Mouse (Mus musculus) liver, adult 2 months (tissue): ENCODE results near the gene Fuom. TPM values are rescaled to one million over a fixed set of nuclear protein-coding genes. Genes with fewer than 3 reads are reported as not detected.

Experiments
- DNase-seq: peaks from one replicate; pipeline ENCODE4 v3.0.0-alpha.2; 2011; ENCODE audit warnings: low read depth, low spot score; ENCODE audit errors: extremely low read depth
- H3K27ac ChIP-seq: fragments of 200-500 bp; replicated peaks from 2 replicates; pipeline ENCODE4 v1.5.1; 2012; ENCODE audit warnings: low read depth, mild to moderate bottlenecking, control low read depth, inconsistent platforms, low read length; ENCODE audit not compliant: insufficient read depth
- H3K27me3 ChIP-seq: fragments of 200-500 bp; 2 replicates; pipeline ENCODE4 v1.6.1; 2012; ENCODE audit warnings: mild to moderate bottlenecking, moderate library complexity, low read length, inconsistent platforms; ENCODE audit not compliant: control insufficient read depth, insufficient read depth
- H3K36me3 ChIP-seq: fragments of 200-500 bp; 2 replicates; pipeline ENCODE4 v1.6.1; 2012; ENCODE audit warnings: low read length, inconsistent platforms; ENCODE audit not compliant: control insufficient read depth, insufficient read depth
- H3K4me1 ChIP-seq: fragments of 200-500 bp; 2 replicates; pipeline ENCODE4 v1.6.1; 2011; ENCODE audit warnings: low read length; ENCODE audit not compliant: control insufficient read depth, insufficient read depth
- H3K4me3 ChIP-seq: fragments of 200-500 bp; 2 replicates; pipeline ENCODE4 v1.5.1; 2011; ENCODE audit warnings: low read depth, mild to moderate bottlenecking, control low read depth, low read length, moderate library complexity; ENCODE audit not compliant: insufficient read depth
- H3K79me2 ChIP-seq: fragments of 200-500 bp; 2 replicates; pipeline ENCODE4 v1.6.1; 2012; ENCODE audit warnings: inconsistent platforms, mild to moderate bottlenecking, low read length, moderate library complexity; ENCODE audit not compliant: control insufficient read depth, insufficient read depth
- H3K9ac ChIP-seq: fragments of 200-500 bp; 2 replicates; pipeline ENCODE4 v1.6.1; 2012; ENCODE audit warnings: low read depth, mild to moderate bottlenecking, control low read depth, inconsistent platforms, low read length
- CTCF ChIP-seq: fragments of 200-500 bp; IDR thresholded peaks from 2 replicates; pipeline ENCODE4 v1.5.1; 2011; ENCODE audit warnings: low read depth, low read length, control low read depth
- POLR2A ChIP-seq: fragments of 200-500 bp; IDR thresholded peaks from 2 replicates; pipeline ENCODE4 v1.6.1; 2011; ENCODE audit warnings: low read length, control low read depth; ENCODE audit not compliant: insufficient read depth; ENCODE audit errors: extremely low read depth
- WGBS: fragments of 180-500 bp; shearing (Covaris S2); methylation state at CpG from one replicate; pipeline ENCODE4 v1.1.7; 2018; 5-methylcytosine and 5-hydroxymethylcytosine counted together
- polyA plus RNA-seq: library from polyadenylated mRNA; depleted of rRNA; stranded (reverse); fragments of >200 nt; gene quantifications from 2 replicates; pipeline ENCODE4 v1.2.3, GENCODE M21; 2012; rRNA removed
- total RNA-seq: library from RNA; depleted of rRNA; stranded (reverse); fragments of >200 nt; gene quantifications from 2 replicates; pipeline ENCODE4 v1.2.3, GENCODE M21; 2014; rRNA removed

Fuom gene
- total RNA-seq: 68.6 and 72.7 TPM in 2 replicates
- polyA plus RNA-seq: 63.0 and 77.5 TPM in 2 replicates

- H3K27ac ChIP-seq: peak within 1 kb of the TSS; percentile 77
- under 1% methylated on average over 30 of the region's 30 CpGs for WGBS
- DNase-seq: peak; percentile 81
Measured at GRCm38 (mm10) chr7:140101993-140102860, at the start of gene Fuom. Fuom (minus strand) TSS chr7:140102441.

GRCm38 (mm10) chr7:140144550-140144949 lies 42.3 kb upstream of the Fuom start:
- 91% methylated on average over 4 of the region's 4 CpGs for WGBS
- H3K9ac ChIP-seq: no peak overlapping the region
- no peaks in the 10 kb centered on the region; the same call in 1 of the 2 replicates for H3K36me3 ChIP-seq

More at GRCm38 (mm10) chr7:140101993-140102860, at the start of gene Fuom:
- Histone ChIP-seq H3K4me1 (peaks cover 10% of the 10 kb centered on the region), H3K79me2 (no peaks in the 10 kb centered on the region), H3K4me3 (peak within 1 kb of the TSS; percentile 54), H3K36me3 (peaks cover 15% of the 10 kb centered on the region), H3K9ac (peak within 1 kb of the TSS; percentile 68), H3K27me3 (no peaks in the 10 kb centered on the region)
- no peak for TF ChIP-seq CTCF
- TF ChIP-seq POLR2A: peak; percentile 64; the same call in 1 of the 2 replicates

GRCm38 (mm10) chr7:140141350-140141749 lies 39.1 kb upstream of the Fuom start:
- WGBS: 4% methylated on average over 14 of the region's 14 CpGs
- no peaks in the 10 kb centered on the region for H3K36me3 ChIP-seq
- TF ChIP-seq CTCF: peak; percentile 91
- TF ChIP-seq POLR2A: no peak
- DNase-seq: peak; percentile 53
- H3K79me2 ChIP-seq: no peaks in the 10 kb centered on the region
- H3K4me1 ChIP-seq: peaks cover 2% of the 10 kb centered on the region; the same call in 1 of the 2 replicates
- no peak overlapping the region for H3K4me3 ChIP-seq
- no peak overlapping the region for H3K27ac ChIP-seq
- no peak overlapping the region for H3K9ac ChIP-seq
- H3K27me3 ChIP-seq: no peaks in the 10 kb centered on the region

More at GRCm38 (mm10) chr7:140144550-140144949, 42.3 kb upstream of the Fuom start:
- DNase-seq: no peak
- no peak overlapping the region for H3K4me3 ChIP-seq
- TF ChIP-seq CTCF (no peak), POLR2A (no peak)
- no peaks in the 10 kb centered on the region for H3K79me2 ChIP-seq
- no peaks in the 10 kb centered on the region for H3K4me1 ChIP-seq
- no peaks in the 10 kb centered on the region for H3K27me3 ChIP-seq
- H3K27ac ChIP-seq: no peak overlapping the region

GRCm38 (mm10) chr7:140138021-140138310 lies 35.7 kb upstream of the Fuom start:
- Histone ChIP-seq H3K27me3 (no peaks in the 10 kb centered on the region), H3K9ac (peak overlapping the region; percentile 90), H3K79me2 (no peaks in the 10 kb centered on the region), H3K4me3 (peak overlapping the region; percentile 82), H3K27ac (peak overlapping the region; percentile 72), H3K36me3 (peaks cover 4% of the 10 kb centered on the region), H3K4me1 (peaks cover 2% of the 10 kb centered on the region; the same call in 1 of the 2 replicates)
- no peak for TF ChIP-seq POLR2A
- no peak for TF ChIP-seq CTCF
- under 1% methylated on average over 8 of the region's 8 CpGs for WGBS
- DNase-seq: no peak

GRCm38 (mm10) chr7:140137135-140138020 lies 35.1 kb upstream of the Fuom start, which contains the start of gene Mtg1:
Mtg1 (plus strand) TSS chr7:140137564.
- Histone ChIP-seq H3K36me3 (peaks cover 8% of the 10 kb centered on the region), H3K27ac (peak within 1 kb of the TSS; percentile 72), H3K4me3 (peak within 1 kb of the TSS; percentile 82), H3K4me1 (peaks cover 2% of the 10 kb centered on the region; the same call in 1 of the 2 replicates), H3K79me2 (no peaks in the 10 kb centered on the region), H3K27me3 (no peaks in the 10 kb centered on the region), H3K9ac (peak within 1 kb of the TSS; percentile 90)
- TF ChIP-seq CTCF (no peak), POLR2A (peak; percentile 65)
- WGBS: 2% methylated on average over 39 of the region's 39 CpGs
- DNase-seq: peak; percentile 82
